Mouse (Mus musculus) midbrain, embryonic 12.5 days (tissue): ENCODE results near the gene Ap1s3. TPM values are rescaled to one million over a fixed set of nuclear protein-coding genes. Genes with fewer than 3 reads are reported as not detected.
A peak's percentile ranks its signal among the peaks of the same experiment; 100 is the strongest.

Source experiments
- ATAC-seq: fragments of 200-750 bp; cut with Nextera tagmentation; 2 replicates; pipeline ENCODE4 v1.8.0; 2017; ENCODE audit warnings: low read depth, moderate TSS enrichment, moderate library complexity; ENCODE audit not compliant: low FRiP score
- H3K27ac ChIP-seq: fragments of 300-500 bp; sonication (generic); replicated peaks from 2 replicates; pipeline ENCODE4 v1.5.1; 2016; ENCODE audit warnings: mild to moderate bottlenecking
- H3K27me3 ChIP-seq: fragments of 300-500 bp; sonication (generic); 2 replicates; pipeline ENCODE4 v1.6.1; 2016; ENCODE audit warnings: mild to moderate bottlenecking
- H3K36me3 ChIP-seq: fragments of 300-500 bp; sonication (generic); 2 replicates; pipeline ENCODE4 v1.6.1; 2016
- H3K4me1 ChIP-seq: fragments of 300-500 bp; sonication (generic); 2 replicates; pipeline ENCODE4 v1.6.1; 2016
- H3K4me2 ChIP-seq: fragments of 300-500 bp; sonication (generic); replicated peaks from 2 replicates; pipeline ENCODE4 v1.6.1; 2016; ENCODE audit warnings: mild to moderate bottlenecking, moderate library complexity
- H3K4me3 ChIP-seq: fragments of 300-500 bp; sonication (generic); 2 replicates; pipeline ENCODE4 v1.5.1; 2016; ENCODE audit warnings: mild to moderate bottlenecking
- H3K9ac ChIP-seq: fragments of 300-500 bp; sonication (generic); replicated peaks from 2 replicates; pipeline ENCODE4 v1.6.1; 2016; ENCODE audit warnings: mild to moderate bottlenecking, moderate library complexity
- H3K9me3 ChIP-seq: fragments of 300-500 bp; sonication (generic); 2 replicates; pipeline ENCODE4 v1.6.1; 2016; ENCODE audit warnings: mild to moderate bottlenecking
- WGBS: fragments of 180-500 bp; shearing (Covaris S2); methylation state at CpG from one replicate; pipeline ENCODE4 v1.1.7; 2016; 5-methylcytosine and 5-hydroxymethylcytosine counted together
- polyA plus RNA-seq: library from polyadenylated mRNA; unstranded; fragments of >200 nt; fragmentation: Nextera tagmentation; extraction: Ambion mirVana; gene quantifications from 2 replicates; pipeline ENCODE4 v1.2.1, GENCODE M21; 2016

The Ap1s3 gene
- polyA plus RNA-seq, 1 experiment from 2014 or later = 0.31 TPM

DNA sequence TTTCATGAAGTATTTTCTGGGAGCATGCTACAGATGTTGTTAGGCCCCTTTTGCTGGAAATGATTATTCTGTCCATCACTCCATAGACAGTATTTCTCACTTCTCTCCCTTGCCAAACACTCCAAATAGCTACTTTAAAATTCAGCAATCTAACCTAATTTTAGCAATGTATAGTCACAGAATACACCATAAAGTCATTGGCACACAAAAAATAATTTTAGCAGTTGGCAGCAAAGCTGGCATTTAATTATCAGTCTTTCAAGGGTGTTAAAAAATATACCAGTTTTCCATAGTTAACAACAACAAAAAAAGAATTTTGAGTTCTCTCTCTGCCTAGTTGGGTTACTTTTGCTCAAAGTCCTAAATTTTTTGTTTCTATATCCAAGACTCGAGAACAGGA, 14.4 kb downstream of the Ap1s3 start:
- no peak overlapping the region for H3K4me2 ChIP-seq
- no peaks in the 10 kb centered on the region for H3K9me3 ChIP-seq
- H3K9ac ChIP-seq = no peak overlapping the region
- H3K27me3 ChIP-seq = no peaks in the 10 kb centered on the region
- 86% methylated on average over 1 of the region's 1 CpGs for WGBS
- no peak for ATAC-seq
- no peaks in the 10 kb centered on the region for H3K36me3 ChIP-seq
- H3K27ac ChIP-seq = no peak overlapping the region
- H3K4me3 ChIP-seq = no peak overlapping the region
- H3K4me1 ChIP-seq = no peaks in the 10 kb centered on the region

DNA sequence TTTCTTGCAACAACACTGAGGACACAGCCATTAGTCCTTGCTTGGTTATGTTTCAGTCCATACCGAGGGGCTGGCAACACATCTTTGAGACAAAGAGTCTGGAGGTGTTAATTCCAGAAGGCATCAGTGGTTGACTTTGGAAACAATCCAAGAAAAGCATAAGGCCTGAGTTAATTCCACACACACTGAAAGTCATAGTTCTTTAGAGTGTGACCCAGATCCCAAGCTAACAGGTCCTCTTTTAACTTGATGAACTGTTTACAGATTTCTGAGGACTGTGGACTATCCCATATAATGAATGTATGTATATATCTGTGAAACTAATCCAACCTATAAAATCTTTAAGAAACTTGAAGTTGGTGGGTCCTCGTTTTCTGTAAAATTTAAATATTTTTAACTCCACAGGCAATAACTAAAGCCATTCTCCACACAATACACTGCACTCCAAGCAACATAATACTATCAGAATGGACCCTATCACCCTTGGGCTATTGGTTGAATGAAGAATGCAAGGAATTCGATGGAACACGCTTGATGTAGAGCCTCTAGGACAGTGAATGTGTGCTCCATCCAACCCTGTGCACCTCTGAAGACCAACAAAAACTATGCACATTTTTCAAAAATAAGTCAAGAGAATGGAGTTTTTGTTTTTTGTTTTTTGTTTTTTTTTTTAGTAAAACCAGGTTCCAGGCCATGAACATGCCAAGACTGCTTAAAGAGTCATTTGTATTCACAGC, 15.8 kb downstream of the Ap1s3 start:
- Histone ChIP-seq H3K9ac (no peak overlapping the region), H3K9me3 (no peaks in the 10 kb centered on the region), H3K36me3 (no peaks in the 10 kb centered on the region), H3K27me3 (no peaks in the 10 kb centered on the region), H3K4me3 (no peak overlapping the region), H3K27ac (no peak overlapping the region), H3K4me1 (no peaks in the 10 kb centered on the region), H3K4me2 (no peak overlapping the region)
- WGBS = 82% methylated on average over 4 of the region's 4 CpGs
- ATAC-seq = no peak

DNA sequence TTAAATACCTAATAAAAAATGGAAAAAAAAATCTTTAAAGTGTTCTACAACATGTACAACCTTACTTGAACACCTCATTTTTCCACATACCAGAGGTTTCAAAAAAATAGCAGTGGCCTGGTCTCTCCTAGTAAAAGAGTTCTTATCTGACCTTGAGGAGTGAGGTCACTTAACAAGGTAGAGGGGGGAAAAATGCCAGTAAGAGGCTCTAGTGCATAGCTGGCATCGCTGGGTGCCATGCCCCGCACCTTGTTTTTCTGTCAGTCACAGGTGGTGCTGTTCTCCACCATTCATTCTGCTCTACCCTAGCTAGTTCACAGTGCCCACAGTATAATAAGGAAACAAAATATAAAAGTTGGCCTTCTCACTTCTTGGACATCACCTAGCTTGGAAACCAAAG, 16.8 kb downstream of the Ap1s3 start:
- no peaks in the 10 kb centered on the region for H3K36me3 ChIP-seq
- H3K9me3 ChIP-seq = no peaks in the 10 kb centered on the region
- ATAC-seq = no peak
- no peak overlapping the region for H3K4me3 ChIP-seq
- WGBS = 95% methylated on average over 2 of the region's 2 CpGs
- H3K27me3 ChIP-seq = no peaks in the 10 kb centered on the region
- no peak overlapping the region for H3K9ac ChIP-seq
- H3K4me2 ChIP-seq = no peak overlapping the region
- no peak overlapping the region for H3K27ac ChIP-seq
- H3K4me1 ChIP-seq = no peaks in the 10 kb centered on the region

DNA sequence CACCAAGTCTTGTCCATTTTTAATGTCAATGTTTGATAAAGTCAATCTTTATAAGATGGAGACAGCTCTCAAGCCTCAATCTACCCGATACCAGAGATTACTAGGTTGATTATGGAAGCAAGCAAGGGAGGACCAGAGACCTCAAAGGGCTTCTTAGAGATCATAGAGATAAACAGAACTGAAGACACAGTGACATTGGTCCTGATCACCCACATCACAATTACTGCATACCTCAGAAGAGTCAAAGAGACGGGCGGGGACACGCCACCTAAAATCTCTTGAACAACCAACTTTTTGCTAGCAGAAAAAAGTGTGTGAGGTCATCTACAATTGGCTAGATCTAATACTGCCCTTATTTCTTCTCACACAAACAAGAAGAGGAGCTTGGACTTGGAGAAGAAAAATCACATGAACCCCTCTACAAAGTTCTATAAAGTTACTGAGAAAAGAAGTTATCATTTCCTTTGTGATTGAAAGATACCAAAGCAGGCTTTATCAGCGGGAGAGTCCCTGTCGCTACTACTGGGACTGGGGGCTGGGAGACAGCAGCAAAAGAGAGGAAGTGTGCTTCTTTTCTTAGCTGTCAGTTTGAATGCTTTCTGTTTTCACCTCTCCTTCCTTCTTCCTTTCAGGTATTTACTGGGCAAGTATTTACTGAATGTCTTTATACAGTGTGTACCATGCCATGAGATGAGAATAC, 28.2 kb downstream of the Ap1s3 start:
- no peak overlapping the region for H3K9ac ChIP-seq
- H3K4me2 ChIP-seq = no peak overlapping the region
- no peaks in the 10 kb centered on the region for H3K27me3 ChIP-seq
- no peak overlapping the region for H3K27ac ChIP-seq
- no peak for ATAC-seq
- no peaks in the 10 kb centered on the region for H3K4me1 ChIP-seq
- H3K36me3 ChIP-seq = no peaks in the 10 kb centered on the region
- H3K9me3 ChIP-seq = no peaks in the 10 kb centered on the region
- no peak overlapping the region for H3K4me3 ChIP-seq
- 88% methylated on average over 6 of the region's 6 CpGs for WGBS

DNA sequence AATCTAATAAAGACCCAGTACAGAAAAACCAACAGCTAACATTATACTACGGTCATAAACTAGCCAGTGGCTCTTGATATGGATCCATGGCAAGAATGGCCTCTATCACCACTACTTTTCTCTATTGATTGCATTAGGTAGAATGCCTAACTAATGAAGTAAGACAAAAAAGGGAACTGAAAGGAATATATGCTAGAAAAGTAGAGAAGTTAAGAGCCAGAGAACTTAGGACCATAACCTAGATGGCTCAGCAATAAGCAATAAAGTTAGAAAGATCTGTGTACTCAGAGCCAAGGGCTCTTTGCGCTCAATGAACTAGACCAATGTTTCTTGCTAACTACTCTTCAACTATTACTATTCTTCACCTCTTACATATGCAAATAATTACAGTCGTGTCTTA, 29.1 kb downstream of the Ap1s3 start:
- 91% methylated on average over 3 of the region's 3 CpGs for WGBS
- Histone ChIP-seq H3K4me2 (no peak overlapping the region), H3K4me3 (no peak overlapping the region), H3K9me3 (no peaks in the 10 kb centered on the region), H3K27me3 (no peaks in the 10 kb centered on the region), H3K9ac (no peak overlapping the region), H3K36me3 (no peaks in the 10 kb centered on the region), H3K4me1 (no peaks in the 10 kb centered on the region), H3K27ac (no peak overlapping the region)
- no peak for ATAC-seq

DNA sequence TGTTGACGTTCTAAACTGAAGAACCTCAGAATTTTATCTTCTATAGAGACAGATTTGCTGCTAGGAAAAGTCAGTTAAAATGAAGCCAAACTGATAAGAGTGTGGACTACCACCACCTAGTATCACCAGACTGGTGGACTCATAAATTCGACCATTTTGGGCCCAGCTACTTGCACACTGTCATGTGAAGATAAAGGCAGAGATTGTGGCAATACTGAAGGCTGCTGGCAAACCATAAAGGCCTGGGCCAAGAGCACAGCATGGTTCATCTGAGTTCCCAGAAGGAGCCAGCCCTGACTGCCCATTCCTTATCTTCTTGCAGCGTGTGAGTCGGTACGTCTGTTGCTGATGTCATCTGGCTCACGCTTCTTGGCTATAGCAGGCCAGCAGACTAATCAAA, 30.4 kb downstream of the Ap1s3 start:
- Histone ChIP-seq H3K4me2 (no peak overlapping the region), H3K36me3 (no peaks in the 10 kb centered on the region), H3K4me3 (no peak overlapping the region), H3K27me3 (no peaks in the 10 kb centered on the region), H3K27ac (no peak overlapping the region), H3K4me1 (no peaks in the 10 kb centered on the region), H3K9ac (no peak overlapping the region), H3K9me3 (no peaks in the 10 kb centered on the region)
- 87% methylated on average over 6 of the region's 6 CpGs for WGBS
- no peak for ATAC-seq

DNA sequence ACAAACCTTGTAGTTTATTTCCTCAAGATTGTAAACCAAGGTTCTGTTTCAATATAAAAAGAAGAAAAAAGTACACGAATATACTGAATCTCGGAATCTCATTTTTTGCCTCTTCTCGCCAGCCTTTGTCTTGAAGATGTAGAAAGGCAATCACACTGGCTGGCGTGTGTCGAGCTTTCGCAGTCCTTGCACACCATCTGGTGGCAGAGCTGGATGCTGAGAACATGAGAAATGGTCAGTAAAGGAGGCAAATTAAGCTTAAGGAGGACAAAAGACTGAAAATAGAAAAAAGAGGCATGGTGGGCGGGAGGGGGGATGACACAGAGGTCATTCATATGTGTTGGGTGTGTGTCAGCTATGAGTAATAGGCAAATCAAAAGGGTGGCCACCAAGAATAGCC, 31.6 kb downstream of the Ap1s3 start:
- no peak overlapping the region for H3K4me3 ChIP-seq
- H3K4me2 ChIP-seq = no peak overlapping the region
- peak; percentile 69; the same call in 1 of the 2 replicates for ATAC-seq
- no peak overlapping the region for H3K27ac ChIP-seq
- H3K9ac ChIP-seq = no peak overlapping the region
- H3K27me3 ChIP-seq = no peaks in the 10 kb centered on the region
- no peaks in the 10 kb centered on the region for H3K36me3 ChIP-seq
- WGBS = 60% methylated on average over 7 of the region's 7 CpGs
- H3K4me1 ChIP-seq = no peaks in the 10 kb centered on the region
- no peaks in the 10 kb centered on the region for H3K9me3 ChIP-seq

DNA sequence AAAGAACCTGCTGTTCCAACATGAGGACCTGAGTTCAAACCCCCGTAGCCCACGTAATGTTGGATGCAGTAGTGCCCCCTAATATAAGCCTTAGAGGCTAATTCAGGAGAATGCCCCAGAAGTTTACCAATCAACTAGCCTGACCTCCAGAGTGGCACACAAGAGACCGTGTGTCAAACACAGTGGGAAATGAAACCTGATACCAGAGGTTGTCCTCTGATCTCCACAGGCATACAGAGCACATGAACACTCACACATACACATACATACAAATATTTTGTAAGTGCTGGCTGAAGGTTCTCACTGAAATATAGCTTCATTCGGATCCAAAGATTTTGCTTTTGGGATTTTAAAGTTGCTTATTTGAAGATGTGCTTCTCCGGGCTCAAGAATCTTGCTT, 32.1 kb downstream of the Ap1s3 start:
- H3K9ac ChIP-seq = no peak overlapping the region
- no peak for ATAC-seq
- no peaks in the 10 kb centered on the region for H3K4me1 ChIP-seq
- H3K4me2 ChIP-seq = no peak overlapping the region
- 71% methylated on average over 5 of the region's 5 CpGs for WGBS
- no peaks in the 10 kb centered on the region for H3K27me3 ChIP-seq
- no peaks in the 10 kb centered on the region for H3K9me3 ChIP-seq
- no peak overlapping the region for H3K4me3 ChIP-seq
- H3K36me3 ChIP-seq = no peaks in the 10 kb centered on the region
- no peak overlapping the region for H3K27ac ChIP-seq

DNA sequence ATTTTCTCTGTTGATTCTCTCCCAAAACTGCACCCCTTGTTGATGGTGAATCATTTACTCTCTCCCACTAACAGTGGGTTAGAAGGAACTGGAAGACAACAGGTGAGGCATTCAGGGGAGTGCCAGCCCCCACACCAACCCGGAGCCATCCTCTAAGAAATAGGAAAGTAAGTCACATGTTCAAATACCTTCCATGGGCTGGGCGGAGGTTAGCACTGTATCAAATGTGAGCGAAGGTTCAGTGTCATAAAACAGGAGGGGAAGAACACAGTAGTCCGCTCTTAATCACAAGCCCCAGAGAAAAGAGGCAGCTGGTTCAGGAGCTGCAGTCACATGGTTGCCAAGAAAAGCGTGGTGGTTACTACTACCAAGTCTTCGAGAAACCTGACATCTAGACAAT, 32.7 kb downstream of the Ap1s3 start:
- no peak overlapping the region for H3K9ac ChIP-seq
- H3K4me3 ChIP-seq = no peak overlapping the region
- no peak for ATAC-seq
- no peaks in the 10 kb centered on the region for H3K4me1 ChIP-seq
- 93% methylated on average over 6 of the region's 6 CpGs for WGBS
- no peaks in the 10 kb centered on the region for H3K27me3 ChIP-seq
- H3K27ac ChIP-seq = no peak overlapping the region
- no peak overlapping the region for H3K4me2 ChIP-seq
- H3K9me3 ChIP-seq = no peaks in the 10 kb centered on the region
- no peaks in the 10 kb centered on the region for H3K36me3 ChIP-seq

DNA sequence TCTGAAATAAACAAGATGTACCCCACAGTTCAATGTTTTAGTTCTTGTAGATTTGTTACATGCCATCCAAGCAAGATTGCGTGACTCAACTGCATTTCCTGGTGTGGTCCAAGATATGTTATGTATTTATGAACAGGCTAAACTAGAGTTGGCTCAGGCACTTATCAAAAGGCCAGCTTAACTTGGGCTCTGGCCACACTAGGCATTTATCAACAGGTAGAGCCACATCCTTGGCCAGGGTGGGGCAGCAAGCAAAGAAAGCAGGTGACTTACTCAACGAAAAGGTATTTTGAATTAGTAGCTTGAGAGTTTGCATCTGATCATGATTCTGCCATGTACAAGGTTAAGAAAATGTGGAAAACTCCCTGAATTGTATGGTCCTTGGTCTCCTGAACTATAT, 34.0 kb downstream of the Ap1s3 start:
- H3K4me3 ChIP-seq = no peak overlapping the region
- 90% methylated on average over 2 of the region's 2 CpGs for WGBS

DNA sequence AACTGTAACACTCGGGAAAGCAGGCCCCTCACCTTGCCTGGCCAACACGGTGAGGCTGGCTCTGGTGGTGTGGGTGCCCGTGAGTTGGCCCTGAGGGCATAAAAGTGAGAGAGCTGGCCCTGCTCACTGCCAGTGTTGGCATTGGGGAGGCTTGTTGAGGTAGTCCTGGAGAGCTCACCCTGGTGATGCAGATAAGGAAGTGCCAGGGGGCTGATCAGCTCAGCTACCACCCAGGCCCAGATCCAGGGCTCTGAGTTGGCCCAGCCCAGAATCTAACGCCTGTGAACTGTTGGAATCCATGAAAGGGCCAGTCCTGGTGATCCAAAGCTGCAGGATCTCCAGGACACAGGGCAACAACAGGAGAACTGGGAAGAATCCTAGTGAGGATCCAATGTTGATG, 40.3 kb downstream of the Ap1s3 start:
- Histone ChIP-seq H3K9me3 (no peaks in the 10 kb centered on the region), H3K27me3 (no peaks in the 10 kb centered on the region), H3K4me2 (no peak overlapping the region), H3K27ac (no peak overlapping the region), H3K36me3 (no peaks in the 10 kb centered on the region), H3K9ac (no peak overlapping the region), H3K4me1 (no peaks in the 10 kb centered on the region), H3K4me3 (no peak overlapping the region)
- no peak for ATAC-seq
- WGBS = 91% methylated on average over 4 of the region's 4 CpGs

More for the DNA sequence above, 34.0 kb downstream of the Ap1s3 start:
- no peaks in the 10 kb centered on the region for H3K36me3 ChIP-seq
- H3K9me3 ChIP-seq = no peaks in the 10 kb centered on the region
- H3K9ac ChIP-seq = no peak overlapping the region
- H3K27ac ChIP-seq = no peak overlapping the region
- ATAC-seq = no peak
- H3K4me1 ChIP-seq = no peaks in the 10 kb centered on the region
- H3K4me2 ChIP-seq = no peak overlapping the region
- no peaks in the 10 kb centered on the region for H3K27me3 ChIP-seq

DNA sequence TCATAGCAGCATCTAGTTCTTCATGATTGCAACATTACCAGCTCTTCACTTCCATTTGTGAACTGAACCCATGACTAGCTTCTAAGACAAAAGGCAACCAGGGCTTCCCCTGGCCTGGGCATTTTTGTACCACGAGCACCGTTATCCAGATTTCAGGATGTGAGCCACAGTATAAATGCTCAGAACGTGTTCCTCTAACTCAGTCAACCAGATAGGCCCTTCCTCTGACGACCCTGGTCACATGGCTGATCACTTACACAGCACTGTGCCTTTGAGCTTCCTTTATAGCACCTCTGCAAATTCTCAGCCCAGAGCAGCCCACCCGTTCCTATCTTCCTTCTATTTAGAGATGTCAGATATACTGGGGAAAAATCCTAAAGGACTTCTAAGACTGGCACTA, 42.0 kb downstream of the Ap1s3 start:
- Histone ChIP-seq H3K27ac (no peak overlapping the region), H3K27me3 (no peaks in the 10 kb centered on the region), H3K9me3 (no peaks in the 10 kb centered on the region), H3K4me3 (no peak overlapping the region), H3K9ac (no peak overlapping the region), H3K4me1 (no peaks in the 10 kb centered on the region), H3K36me3 (no peaks in the 10 kb centered on the region), H3K4me2 (no peak overlapping the region)
- whole genome bisulfite sequencing = 89% methylated on average over 5 of the region's 5 CpGs
- no peak for ATAC-seq
